Mouse (Mus musculus) gastrocnemius, adult 18-20 months (tissue): ENCODE measurements around the gene Cryz. TPM values are rescaled to one million over a fixed set of nuclear protein-coding genes. Genes with fewer than 3 reads are reported as not detected.

Experiments used
- DNase-seq: peaks from one replicate; pipeline ENCODE4 v3.0.0; 2021; ENCODE audit warnings: low spot score
- total RNA-seq, 2 experiments: library from RNA; stranded (reverse); gene quantifications; 2 replicates each; pipeline ENCODE4 v1.2.3; 2021

Gene Cryz
- total RNA-seq, 2 experiments from 2014 or later, result 17.9 to 19.2 TPM

GRCm38 (mm10) chr3:154670584-154670983 lies 74.1 kb downstream of the Cryz start:
- no peak for DNase-seq

DNA sequence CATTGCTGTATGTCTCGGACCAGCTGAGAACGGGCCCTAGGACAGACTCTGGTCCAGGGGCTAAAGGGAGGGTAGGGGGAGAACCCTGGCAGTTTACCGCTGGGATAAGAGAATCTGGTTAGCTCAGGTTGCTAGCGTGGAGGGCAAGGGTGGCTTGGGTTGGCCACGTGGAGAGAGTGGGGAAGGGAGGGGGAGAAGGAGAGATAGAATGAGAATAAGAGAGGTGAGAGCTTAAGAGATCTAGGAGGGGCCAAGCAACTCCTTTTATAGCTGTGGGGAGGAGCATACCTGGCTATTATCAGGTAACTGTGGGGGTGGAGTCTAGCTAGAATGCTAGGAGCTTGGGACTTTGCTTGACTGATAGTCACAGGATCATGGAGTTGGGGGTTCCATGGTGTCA lies 74.5 kb downstream of the Cryz start:
- no peak for DNase-seq

Other genes starting within 250 kb of the Cryz start
- 1 to 10 TPM; 3.1 TPM for gene Tyw3, start 393 bp downstream of the Cryz start, total RNA-seq
- under 1 TPM; 0.05 TPM for gene Erich3, start 67.1 kb downstream of the Cryz start, total RNA-seq